Mouse (Mus musculus) brain, embryonic 14.5 days (tissue): ENCODE measurements at regions not wholly inside any gene's neighbourhood (a gene's known extent, or its start where the extent isn't known, plus 50 kb on each side); places are given as distances from the start of the nearest gene placed in this dataset.

Source experiments
- CTCF ChIP-seq: fragments of 200-500 bp; IDR thresholded peaks from 2 replicates; pipeline ENCODE4 v1.5.1; 2012; ENCODE audit warnings: inconsistent platforms, mild to moderate bottlenecking, moderate library complexity, borderline replicate concordance; ENCODE audit not compliant: insufficient read depth, insufficient read length; ENCODE audit errors: extremely low read depth
- POLR2A ChIP-seq: fragments of 200-500 bp; IDR thresholded peaks from 2 replicates; pipeline ENCODE4 v1.6.1; 2012; ENCODE audit warnings: mild to moderate bottlenecking, inconsistent platforms, borderline replicate concordance; ENCODE audit not compliant: poor library complexity, insufficient read depth, insufficient read length, severe bottlenecking; ENCODE audit errors: extremely low read depth

- no peak for TF ChIP-seq CTCF
- TF ChIP-seq POLR2A = no peak
Measured at GRCm38 (mm10) chr1:35925301-35925700, 142.9 kb upstream of the Hs6st1 start.
